Mouse (Mus musculus) thymus, postnatal 0 days (tissue): Measurements from ENCODE around the gene Mlxip. TPM values are rescaled to one million over a fixed set of nuclear protein-coding genes. Genes with fewer than 3 reads are reported as not detected.
A peak's percentile ranks its signal among the peaks of the same experiment; 100 is the strongest.

Experiments used
- DNase-seq: peaks from one replicate; pipeline ENCODE4 v3.0.0-alpha.2; 2015; ENCODE audit warnings: low spot score
- polyA plus RNA-seq: library from polyadenylated mRNA; unstranded; fragments of >200 nt; fragmentation: Nextera tagmentation; extraction: Ambion mirVana; gene quantifications from 2 replicates; pipeline ENCODE4 v1.2.1, GENCODE M21; 2015

The Mlxip gene
- polyA plus RNA-seq, 1 experiment from 2014 or later = 7.3 TPM

DNA sequence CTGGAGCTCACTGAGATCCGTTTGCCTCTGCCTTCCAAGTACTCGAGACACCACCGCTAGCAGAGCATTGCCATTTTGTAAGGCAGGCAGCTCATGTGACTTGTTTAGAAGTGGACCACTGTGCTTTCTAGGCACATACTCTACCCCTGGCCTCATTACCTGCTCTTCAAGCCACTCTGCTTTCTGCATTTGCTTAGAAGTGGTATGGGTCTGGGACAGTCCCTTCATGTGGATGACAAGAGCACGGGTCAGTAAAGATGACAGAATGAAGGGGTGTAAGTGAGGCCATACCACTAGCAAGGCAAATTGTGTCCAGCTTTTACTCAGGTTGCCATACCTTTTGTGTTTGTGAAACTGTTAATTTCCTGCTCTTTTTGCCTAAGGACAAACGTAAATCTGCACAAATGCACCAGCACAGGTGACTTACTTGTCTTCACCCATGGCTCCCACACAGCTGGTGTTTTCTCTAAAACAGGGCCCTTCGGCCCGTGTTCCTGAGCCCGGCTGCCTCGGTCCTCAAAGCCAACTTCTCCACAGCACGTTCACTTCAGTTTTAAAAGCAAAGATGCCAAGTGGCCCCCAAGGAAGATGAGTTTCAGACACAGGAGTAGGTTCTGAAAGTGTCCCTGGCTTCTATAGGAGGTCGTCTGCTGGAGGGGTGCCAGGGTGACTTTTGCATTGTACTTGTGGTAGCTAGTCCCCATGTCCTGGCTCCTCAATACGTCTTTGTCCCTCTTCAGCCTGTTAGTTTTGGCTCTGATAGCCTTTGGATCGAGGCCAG, 37.1 kb downstream of the Mlxip start:
- no peak for DNase-seq

DNA sequence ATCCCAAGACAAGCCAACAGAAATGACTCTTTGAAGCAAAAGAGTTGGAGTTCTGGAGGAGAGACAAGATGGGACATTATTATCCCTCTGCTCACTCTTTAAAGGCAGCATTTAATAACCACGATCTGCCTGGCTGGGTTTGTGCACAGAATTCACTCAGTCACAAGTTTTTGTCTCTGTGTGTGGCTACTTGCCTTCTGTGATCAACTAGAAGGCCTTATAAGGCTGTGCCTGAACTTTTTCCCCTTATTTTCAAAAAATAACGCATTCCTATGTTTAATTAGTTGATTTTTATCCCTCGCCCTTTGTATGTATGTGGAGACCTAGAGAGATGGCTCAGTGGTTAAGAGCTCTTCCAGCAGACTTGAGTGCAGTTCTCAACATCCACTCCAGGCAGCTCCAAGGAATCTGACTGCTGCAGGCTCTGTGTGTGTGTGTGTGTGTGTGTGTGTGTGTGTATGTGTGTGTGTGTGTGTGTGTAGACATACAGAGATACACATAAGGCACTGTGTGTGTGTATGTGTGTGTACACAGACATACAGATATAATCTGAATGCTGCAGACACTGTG, 37.8 kb downstream of the Mlxip start:
- no peak for DNase-seq

DNA sequence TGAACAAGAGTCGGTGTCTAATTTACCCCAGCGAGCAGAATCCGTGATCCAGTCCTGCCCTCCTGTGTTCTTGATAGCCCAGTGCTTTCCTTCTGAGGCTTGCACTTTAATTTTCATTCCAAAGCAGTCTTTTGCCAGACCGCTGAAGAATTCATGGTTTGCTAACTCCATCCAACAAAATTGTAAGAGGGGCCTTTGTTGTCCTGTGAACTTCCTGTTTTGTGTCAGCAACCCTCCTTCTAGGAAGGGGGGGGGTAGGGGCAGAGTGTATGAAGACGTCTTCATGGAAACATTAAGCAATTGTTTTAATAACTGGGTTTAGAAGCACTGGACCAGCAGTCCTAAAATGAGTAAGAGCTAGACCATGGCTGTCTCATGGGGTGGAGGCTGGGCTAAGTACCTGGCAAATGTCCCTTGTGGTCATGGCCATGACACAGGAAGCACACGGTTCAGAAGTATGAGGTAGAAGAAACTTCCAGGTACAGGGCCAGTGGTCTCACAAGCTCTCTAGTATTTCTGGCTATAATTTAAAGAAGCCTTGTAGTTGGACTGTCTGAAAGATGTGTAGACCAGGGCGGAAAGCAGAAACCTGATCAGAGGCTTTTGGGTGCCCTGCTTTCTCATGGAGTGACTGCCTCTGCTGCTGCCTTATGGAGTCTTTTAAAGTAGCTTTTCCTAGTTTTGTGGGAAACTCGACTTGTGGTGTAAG, 41.6 kb downstream of the Mlxip start:
- DNase-seq = peak; percentile 9

DNA sequence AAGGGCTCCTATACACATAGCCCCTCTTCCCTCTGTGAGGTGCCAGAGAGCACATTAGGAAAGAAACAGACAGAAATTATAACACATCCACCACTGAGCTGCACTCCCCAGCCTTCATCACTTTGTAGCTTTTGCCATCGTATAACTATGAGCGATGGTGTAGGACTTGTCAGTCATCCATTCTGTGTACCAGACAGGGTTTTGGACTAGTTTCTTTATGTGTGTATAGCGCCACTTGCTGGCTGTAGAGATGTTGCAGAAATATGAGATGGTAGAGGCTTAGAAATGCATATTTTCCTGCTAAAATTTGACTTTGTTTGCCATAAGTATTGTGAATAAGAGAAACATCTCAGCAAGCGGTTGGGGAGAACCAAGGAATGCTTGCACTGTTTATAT, 42.2 kb downstream of the Mlxip start:
- DNase-seq = peak; percentile 75

DNA sequence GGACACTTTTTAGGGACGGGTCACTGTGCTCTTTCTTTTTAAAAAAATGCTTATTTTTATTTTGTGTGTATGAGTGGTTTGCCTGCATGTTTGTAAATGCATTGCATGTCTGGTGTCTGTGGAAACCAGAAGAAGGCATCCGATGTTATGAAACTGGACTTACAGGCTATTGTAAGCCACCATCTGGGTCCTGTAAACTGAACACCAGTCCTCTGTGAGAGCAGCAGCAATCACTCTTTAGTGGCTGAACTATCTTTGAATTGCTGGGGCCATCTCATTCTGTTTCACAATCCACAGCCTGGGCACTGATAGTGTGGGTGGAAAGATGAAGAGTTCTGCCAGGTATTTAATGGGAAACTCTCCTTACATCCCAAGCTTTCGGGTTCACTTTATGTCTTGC, 43.8 kb downstream of the Mlxip start:
- DNase-seq = no peak

DNA sequence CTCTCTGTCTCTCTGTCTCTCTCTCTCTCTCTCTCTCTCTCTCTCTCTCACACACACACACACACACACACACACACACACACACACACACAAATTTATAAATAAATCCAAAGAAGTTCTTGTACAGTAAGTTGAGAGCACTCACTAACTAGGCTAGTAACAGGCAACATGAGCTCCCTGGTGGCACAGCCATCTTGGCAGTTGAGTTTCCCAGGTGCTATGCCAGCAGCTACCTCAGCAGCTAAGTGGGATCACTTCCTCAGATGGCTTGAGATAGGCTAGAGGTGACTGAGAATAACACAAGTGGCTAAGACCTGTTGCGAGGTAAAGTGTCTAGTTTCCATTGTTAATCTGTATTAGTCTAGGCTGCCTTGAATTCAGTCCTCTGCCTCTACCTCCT, 44.7 kb downstream of the Mlxip start:
- DNase-seq = no peak

DNA sequence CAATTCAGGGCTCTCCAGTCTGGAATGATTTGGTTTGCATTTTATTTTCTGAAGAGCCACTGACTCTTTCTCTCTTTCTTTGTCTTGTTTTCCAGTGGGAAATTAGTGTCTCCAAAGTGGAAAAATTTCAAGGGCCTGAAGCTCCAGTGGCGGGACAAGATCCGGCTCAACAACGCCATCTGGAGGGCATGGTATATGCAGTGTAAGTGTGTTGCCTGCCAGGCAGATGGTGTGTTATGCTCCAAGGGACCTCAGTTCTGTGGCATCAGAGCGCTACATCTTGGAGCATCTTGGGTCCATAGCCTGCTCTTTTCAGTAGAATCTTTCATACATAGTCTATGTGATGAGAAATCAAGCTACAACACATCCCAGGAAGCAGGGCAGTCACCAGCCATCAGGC, 45.3 kb downstream of the Mlxip start:
- DNase-seq = no peak

DNA sequence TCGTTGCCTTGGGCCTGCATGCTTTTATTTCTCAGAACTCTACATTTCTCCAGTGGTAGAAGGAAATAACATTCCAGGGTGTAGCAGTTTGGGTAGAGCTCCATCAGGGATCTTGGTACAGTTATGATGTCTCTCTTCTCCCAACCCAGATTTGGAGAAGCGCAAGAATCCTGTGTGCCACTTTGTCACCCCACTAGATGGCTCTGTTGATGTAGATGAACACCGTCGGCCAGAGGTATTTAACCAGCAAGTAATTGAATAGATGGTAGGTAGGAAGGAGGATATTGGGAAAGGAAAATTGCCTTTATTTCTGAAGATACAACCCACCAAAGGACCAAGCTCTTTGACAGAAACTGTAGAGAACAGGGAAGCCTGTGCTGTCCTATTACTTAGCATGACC, 46.1 kb downstream of the Mlxip start:
- no peak for DNase-seq

DNA sequence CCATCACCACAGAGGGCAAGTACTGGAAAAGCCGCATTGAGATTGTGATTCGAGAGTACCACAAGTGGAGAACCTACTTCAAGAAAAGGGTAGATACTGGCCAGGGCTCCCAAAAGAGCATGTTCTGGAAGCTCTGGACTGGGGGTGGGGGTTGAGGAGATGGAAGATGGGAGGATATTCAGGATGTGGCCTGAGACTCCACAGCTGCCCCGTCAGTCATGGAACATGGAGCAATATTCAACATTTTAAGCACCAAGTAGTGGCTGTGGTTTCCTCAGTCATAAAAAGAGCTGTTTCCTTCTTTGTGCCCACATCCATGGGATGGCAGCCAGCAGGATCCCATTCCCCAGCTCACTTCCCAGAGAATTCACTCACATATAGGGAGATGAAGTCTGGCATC, 47.7 kb downstream of the Mlxip start:
- DNase-seq = no peak

DNA sequence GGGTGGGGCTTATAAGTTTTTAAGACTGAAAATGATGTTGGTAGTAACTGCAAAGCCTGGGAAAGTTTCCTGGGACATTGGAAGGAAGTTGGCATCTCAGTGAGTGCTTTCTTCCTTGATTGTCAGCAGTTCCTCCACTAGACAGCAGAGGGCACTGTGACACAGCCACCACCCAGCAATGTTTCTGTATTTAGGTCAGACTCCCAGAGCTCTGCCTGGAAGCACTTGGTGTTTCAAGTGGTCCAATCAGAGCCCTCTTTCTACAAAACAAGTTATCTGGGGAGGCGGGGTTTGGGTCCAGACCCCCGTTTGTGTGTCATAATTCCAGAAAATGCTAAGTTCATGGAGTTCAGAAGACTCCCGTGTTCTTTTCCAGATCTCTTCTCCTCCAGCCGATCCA, 49.5 kb downstream of the Mlxip start:
- DNase-seq = peak; percentile 77

DNA sequence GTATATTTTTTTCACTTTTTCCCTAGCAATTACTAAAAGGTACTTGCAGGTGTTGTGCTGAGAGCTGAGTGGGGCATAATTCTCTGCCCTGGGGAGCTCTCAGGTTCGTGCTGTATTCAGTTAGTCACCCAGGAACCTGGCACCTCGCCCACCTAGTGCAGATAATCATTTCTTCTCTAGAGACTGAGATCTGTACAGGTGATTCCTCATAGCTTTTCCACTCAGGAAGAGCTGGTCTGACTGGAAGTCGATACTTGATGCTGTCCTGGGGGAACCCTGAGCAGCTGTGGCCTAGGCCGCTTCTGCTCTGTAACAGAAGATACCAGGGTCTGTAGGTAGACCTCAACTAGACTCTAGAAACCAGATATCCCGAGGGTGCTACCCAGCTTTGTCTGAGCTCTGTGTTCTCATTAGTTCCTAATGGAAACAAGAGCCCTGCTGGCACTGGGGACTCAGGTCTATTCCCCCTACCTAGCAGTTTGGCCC, 50.3 kb downstream of the Mlxip start:
- DNase-seq = no peak

DNA sequence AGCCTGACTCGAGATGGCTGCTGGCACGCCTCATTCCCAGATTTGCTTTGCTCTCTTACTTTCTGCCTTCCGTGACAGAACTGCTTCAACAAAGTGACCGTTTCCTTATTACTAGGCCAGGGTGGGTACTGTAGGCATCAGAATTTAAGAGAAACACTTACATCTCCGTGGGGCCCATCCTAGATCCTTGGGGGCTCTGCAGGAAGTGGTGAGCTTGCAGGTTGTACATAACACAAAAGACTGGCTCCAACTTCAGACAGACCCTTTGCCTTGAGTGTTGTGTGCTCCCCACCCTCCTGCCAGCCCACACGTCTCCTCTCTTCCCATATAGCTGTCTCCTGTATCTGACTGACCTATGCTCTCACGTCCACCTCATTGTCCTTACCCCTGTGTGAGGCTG, 57.3 kb downstream of the Mlxip start:
- peak; percentile 65 for DNase-seq

DNA sequence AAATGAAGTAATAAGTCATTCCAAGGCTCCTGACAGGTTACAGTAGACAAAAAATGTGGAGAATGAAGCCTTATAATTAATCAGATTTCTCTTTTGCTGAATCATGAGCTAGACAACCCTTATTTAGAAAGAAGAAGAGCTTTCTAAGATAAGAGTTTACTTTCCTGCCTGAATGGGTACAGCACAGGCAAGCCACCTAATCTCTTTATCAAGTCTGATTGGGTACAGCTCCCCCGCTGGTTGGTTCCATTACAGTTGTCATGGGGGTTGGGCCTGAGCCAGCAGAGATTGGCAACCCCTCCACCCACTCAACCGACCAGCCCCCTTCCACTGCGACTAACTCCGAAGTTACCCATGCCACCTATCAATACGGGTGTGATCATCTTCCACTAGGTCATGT, 66.8 kb downstream of the Mlxip start:
- no peak for DNase-seq

DNA sequence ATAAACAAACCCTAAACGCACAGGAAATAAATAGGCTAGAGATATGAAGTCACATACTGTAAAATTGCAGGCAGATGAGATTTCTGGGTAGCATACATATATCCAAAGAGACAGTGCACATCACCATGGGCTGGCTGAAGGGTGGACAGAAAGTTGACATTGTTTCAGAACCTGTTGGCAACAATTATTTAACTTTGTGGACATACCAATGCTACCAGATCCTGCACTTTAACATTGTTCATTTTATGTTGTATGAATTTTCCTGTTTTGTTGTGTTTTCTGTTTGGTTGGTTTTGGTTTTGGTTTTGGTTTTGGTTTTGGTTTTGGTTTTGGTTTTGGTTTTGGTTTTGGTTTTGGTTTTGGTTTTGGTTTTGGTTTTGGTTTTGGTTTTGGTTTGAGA, 70.0 kb downstream of the Mlxip start:
- no peak for DNase-seq

DNA sequence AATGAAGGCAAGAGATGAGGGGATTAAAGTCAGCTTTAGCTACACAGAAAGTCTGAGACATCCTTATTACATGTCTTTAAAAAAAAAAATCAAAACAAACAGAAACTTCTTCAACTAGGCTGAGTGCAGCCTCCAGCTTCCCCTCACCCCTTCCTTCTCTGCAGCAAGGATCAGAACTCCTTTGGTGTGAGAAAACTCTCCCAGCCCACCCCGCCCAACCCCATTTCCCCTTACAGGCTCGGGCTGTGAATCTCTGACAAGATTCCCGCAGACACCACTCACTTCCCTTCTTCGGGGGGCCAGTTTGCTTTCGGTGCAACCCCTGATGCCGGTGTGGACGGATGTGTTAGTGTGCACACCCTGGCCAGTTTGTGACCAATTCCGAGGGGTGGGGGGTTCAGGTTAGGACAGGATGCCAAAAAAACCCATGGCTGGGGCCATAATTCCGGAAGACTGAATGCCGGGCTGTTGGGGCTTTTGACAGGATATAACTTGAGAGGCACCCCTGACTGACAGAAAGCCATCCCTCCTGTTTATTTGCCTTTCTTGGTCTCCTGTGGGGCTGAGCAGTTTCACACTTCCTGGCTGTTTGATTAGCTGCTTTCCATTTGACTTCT, 76.3 kb downstream of the Mlxip start:
- peak; percentile 33 for DNase-seq

DNA sequence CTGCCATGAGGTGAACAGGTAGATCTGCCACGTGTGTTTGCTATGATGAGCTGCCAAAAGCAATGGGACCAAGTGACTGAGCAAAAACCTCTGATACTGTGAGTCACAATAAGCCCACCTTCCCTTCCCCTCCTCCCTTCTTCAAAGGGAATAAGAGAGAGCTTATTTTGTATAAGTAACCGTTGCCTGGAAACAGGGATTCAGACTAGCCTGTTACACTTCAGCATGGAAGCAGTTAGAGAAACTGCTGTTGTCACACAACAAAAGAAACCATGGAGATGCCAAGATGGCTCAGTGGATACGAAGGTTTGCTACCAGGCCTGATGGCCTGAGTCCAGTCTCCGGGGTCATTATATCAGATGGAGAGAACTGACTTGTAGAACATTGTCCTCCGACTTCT, 79.2 kb downstream of the Mlxip start:
- DNase-seq = no peak

DNA sequence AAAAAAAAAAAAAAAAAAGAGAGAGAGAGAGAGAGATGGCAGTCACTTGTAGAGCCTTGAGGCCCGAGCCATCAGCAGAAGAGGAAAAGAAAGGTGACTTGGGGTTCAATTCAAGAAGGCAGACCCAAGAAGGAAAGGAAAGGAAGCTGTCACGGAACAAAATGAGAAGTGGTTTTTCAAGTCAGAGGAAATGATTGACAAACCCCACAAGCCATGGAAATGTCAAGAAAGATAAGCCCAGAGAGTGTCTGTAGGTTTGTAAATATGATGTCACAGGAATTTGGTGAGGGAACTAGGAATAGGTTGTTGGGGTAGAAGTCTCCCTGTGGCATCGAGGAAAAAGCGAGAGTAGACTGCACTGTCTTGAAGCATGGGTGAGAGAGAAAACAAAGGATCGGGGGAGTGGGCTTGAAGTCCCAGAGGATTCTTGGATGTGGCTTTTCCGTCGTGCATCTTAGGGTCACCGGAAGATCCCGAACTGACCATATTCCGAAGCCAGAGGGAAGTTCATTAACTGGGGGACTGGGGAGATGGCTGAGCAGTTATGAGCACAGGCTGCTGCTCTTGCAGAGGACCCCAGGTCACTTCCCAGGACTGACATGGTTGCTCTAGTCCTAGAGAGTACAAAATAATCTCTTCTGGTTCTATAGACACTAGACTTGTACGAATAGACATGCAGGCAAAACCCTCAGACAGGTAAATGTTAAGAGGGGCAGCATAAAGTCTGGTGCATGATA, 93.2 kb downstream of the Mlxip start:
- no peak for DNase-seq

DNA sequence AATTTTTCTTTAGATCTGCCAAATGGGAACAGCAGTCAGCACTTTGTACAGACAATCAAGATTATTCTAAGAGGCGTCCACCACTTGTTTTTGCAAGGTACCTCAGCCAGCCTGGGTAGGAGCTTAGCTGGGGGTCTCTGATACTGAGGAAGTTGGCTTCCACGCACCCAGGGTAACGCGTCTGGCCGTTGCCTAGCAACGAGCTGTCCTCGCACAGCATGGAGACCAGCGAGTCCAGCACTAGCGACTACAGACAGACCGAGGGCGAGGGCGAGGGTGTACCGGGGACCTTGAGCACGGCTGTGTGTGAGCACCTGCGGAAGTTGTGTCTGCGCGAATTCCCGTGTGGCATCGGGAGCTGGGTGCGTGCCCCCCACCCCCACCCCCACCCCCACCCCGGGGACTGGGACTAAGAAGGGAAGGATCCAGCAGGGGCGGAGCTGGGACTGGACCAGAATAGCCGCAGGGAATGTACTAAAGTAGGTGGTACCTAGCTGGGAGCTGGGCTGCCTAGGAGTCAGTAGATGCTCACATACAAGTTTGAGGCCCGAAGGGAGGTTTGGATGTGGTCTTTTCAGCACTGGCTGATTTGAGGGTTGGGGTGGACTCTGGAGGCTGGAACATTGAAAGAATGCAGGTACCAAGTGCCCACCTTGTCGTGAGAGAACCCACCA, 94.7 kb downstream of the Mlxip start, which contains the start of the genes Lrrc43 and Il31:
Gene Lrrc43 (plus strand): TSS at position 194 of the 674 bp plus-strand sequence.
Gene Il31 (minus strand): TSS at position 378 of the 674 bp plus-strand sequence.
- peak; percentile 20 for DNase-seq

DNA sequence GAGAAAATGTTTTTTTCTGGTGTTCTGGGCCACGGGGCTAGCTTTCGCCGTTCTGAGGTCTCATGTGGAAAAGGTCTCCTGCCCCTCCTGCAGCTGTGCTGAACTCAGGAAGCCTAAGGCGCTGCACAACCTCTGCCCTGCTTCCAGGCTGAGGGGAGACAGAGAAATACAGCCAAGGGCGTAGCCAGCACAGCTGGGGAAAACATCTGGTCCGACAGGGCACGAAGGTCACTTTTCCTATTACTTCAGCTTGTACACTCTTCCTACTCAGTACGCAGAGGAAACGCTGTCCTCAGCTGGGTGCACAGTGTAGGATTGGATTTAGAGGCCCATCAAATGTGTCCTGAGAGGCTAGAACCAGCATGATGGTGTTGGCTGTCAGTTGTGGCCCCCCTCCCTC, 95.3 kb downstream of the Mlxip start:
- no peak for DNase-seq

DNA sequence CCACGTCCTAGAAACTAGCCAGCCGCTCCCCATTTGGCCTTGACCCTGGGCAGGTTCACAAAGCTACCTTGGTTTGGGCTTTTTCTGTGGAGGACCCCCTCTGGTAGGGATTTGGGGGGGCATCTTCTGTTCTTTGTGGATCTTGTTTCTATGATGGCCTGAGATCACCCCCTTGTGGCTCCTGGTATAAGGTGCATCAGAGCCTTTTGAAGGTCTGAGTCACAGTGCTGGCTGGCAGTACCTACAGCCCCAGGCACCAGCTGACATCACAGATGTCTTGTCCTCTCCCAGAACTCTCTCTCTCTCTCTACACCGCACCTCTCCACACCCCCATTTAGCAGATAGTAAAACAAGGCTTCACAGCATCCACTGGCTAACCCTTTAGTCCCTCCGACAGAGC, 105.1 kb downstream of the Mlxip start:
- DNase-seq = peak; percentile 64

DNA sequence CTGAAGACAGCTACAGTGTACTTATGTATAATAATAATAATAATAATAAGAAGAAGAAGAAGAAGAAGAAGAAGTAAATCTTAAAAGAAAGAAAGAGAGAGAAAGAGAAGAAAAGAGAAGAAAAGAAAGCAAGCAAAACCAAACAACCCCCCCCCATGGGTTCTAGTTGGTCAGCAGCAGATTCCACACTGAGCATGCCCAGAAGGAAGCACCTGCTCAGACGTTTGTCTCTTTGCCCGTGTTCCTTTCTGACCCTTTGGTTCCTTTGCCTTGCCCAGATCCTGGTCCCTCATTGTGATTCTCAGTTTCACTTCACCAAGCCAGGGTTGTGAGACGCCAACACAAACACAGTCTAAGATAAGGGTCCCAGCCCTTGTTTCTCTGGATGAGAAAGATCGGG, 107.4 kb downstream of the Mlxip start:
- no peak for DNase-seq
